Mouse (Mus musculus) testis, adult 2 months (tissue): ENCODE measurements around the gene Trim59.

Experiments used
- CTCF ChIP-seq: fragments of 200-500 bp; IDR thresholded peaks from 2 replicates; pipeline ENCODE4 v1.5.1; 2012; ENCODE audit warnings: low read depth, mild to moderate bottlenecking, inconsistent platforms, low read length, moderate library complexity; ENCODE audit not compliant: control insufficient read depth, insufficient read depth, insufficient replicate concordance
- POLR2A ChIP-seq: fragments of 200-500 bp; IDR thresholded peaks from 2 replicates; pipeline ENCODE4 v1.6.1; 2012; ENCODE audit warnings: low read depth, mild to moderate bottlenecking, inconsistent platforms, low read length, moderate library complexity; ENCODE audit not compliant: control insufficient read depth

DNA sequence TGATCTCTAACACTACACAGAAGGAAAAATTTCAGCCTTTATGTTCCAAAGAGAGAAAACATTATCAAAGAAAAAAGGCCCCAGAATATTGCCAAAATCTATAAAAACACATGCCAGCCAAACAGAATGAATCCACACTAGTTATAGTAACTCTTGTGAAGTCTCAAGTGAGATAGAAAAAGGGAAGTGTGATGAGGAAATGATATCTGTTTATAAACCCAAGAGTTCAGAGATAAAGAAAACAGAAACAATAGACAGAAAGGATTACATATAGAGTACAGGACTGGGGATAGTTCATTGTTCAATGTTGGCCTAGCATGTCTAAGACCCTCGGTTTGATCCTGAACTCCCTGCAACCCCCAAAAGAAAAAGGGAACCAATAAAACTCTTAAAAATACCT lies 18.2 kb upstream of the Trim59 start:
- TF ChIP-seq POLR2A (no peak), CTCF (no peak)
